Mouse (Mus musculus) brain, adult 10 weeks (tissue): ENCODE results near the gene Slc22a17. TPM values are rescaled to one million over a fixed set of nuclear protein-coding genes. Genes with fewer than 3 reads are reported as not detected.

Experiments
- polyA plus RNA-seq: library from polyadenylated mRNA; stranded (reverse); fragments of 350-450 nt; fragmentation: Illumina TruSeq; extraction: RNeasy Lipid Tissue Mini Kit (QIAGEN cat#74804); gene quantifications from one replicate; pipeline ENCODE4 v1.2.3, GENCODE M21; 2015; ENCODE audit warnings: low read depth, low replicate concordance

Gene Slc22a17
- polyA plus RNA-seq: 521 TPM

DNA sequence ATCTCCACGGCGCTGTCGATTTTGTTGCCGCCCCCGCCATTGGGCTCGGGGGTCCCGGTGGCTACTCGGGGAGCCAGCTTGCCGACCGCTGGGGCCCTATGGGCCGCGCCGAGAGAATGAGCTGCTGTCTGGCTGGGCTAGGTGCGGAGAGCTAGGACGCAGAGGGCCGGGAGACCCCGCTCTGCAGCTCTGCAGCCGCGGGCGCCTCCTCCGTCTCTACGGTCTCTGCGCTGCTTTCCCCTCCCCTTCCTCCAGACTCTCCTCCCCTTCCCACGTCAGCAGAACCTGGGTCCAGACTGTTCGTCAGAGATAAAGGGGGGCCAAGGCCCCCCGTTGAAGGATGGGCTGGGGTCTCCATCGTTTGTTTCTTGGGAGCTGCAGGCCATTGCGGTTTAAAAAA is at the start of gene Slc22a17:
Gene Slc22a17 (minus strand): TSS at position 247 of the 400 bp plus-strand sequence.

DNA sequence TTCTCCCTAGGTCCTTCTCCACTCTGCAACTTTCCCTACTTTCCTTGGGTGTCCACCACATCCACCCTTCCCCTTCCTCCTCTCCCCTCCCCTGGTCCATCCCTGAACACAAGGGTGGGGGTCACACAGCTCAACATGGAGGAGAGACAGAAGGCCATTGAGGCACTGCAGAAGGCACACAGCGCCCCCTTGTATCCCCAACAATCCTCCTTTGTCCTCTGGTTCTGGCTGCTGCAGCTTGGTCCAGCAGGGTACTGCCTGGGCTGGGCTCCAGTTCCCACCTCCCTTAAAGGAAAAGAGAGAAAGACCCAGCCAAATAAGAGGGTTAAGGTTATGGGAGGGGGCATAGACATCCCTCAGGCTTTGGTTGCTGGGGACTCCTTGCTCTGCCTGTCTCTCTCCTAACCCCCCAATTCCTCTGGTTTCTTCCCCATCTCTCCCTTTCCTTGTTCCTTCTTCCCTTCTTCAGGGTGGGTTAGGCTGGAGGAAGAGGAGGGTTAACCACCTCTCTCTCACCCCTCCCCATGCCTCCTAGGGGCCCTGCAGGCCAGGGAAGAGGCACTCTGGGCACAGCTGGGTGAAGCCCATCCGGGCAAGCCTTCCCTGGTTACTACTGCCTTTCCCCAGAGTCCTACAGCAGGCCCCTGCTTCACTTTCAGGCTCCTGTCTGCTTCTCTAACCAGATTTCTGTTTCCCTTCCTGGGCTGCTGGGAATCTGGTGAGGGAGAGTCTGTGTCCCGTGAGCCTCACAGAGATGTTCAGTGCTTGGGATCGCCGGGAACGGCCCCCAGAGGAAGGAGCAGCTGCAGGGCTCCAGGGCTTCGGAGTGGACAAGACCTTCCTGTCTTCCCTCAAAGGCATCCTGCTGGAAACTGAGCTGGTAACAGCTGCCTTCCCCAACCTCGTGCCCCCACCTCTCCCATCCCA is 23.2 kb upstream of the Slc22a17 start, which contains the start of gene Cmtm5:
Gene Cmtm5 (plus strand): TSS at position 358 of the 927 bp plus-strand sequence.

DNA sequence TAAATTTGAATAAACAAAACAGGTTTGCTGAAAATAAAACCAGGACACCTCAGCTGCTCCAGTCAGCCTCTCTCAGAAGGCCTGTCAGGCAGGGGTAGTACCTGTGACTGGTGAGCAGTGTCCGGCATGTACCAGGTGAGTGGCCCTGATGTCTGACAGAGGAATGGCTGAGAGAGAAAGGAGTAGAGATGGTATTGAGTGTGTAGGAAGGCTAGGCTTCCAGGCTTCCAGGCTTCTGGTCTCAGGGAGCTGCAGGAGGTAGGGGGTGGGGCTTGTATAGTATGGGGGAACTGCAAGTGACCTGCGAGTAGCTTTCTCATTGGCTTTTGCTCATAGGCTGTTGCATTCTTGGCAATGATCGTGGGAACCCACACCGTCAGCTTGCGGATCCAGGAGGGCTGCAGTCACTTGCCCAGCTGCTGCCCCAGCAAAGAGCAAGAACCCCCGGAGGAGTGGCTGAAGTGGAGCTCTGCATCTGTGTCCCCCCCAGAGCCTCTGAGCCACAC is 19.8 kb upstream of the Slc22a17 start, which contains the start of gene Il25:
Gene Il25 (plus strand): TSS at position 51 of the 506 bp plus-strand sequence.

GRCm38 (mm10) chr14:54925349-54926342 is 12.7 kb upstream of the Slc22a17 start, which contains the start of gene Efs:
Gene Efs (minus strand): TSS chr14:54926126.

GRCm38 (mm10) chr14:54892200-54892599 is 20.7 kb downstream of the Slc22a17 start, which contains the start of gene Pabpn1:
Gene Pabpn1 (plus strand): TSS chr14:54892500.

DNA sequence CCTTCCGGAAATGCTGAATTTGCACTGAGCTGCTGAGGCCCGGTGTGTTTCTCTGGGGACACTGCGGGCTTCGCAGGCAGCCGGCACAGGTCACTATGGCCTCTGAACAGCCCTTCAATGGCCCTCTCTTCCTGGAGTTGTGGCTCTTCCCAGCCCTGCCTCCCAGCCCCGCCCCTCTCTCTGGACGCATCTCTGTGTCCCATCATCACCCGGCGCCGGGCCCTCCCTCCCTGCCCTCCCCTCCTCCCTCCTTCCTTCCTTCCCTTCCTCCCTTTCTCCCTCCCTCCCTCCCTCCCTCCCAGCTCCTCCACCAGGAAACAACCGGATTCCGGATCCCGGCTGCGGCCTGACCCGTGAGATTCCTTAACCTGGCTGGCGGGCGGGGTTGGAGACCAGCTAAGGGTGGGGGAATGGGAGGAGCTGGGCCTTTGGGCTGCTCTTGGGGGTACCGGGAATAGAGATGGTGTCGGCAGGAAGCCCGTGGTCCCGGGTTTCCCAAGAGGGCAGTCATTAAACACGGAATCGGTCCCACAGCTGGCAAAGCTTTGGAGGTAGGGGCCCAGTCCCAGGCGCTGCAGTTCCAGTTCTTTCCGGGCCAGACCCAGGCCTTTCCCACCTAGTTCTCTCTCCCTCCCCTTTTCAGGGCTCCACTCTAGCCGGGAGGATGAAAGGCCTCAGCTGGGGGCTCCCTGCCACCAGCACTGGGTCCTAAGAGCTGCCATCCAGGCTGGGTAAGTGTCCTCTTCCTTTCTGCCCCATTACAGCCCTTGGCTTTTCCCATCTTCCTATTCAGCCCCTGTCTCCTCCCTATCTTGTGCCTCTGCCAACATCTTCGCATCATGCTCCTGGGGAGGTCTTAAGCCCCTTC is 29.5 kb downstream of the Slc22a17 start, which contains the start of the genes Bcl2l2 and Gm20521:
Gene Bcl2l2 (plus strand): TSS at position 224 of the 868 bp plus-strand sequence.
Gene Gm20521 (plus strand): TSS at position 288 of the 868 bp plus-strand sequence.

GRCm38 (mm10) chr14:54877048-54877715 is 35.8 kb downstream of the Slc22a17 start, which contains the start of gene Ppp1r3e:
Gene Ppp1r3e (minus strand): TSS chr14:54877550.

DNA sequence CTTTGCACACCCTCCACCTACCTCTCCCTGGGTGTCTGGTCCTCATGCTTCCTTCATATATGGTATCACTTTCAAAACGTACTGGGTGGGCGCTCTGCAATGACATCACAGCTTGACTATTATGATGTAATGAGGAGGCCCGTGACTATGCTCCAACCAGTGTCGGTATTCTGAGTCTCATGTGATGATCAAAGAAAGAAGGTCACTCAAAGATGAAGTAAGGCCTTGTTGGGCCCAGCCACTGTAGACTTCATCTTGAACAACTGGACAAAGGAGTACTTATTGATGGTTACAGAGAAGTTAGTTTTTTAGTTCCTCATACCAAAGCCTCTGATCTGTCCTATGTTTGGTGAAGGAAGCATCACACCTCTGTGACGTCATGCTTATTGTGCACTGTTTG is 42.1 kb downstream of the Slc22a17 start, which contains the start of gene Homez:
Gene Homez (minus strand): TSS at position 101 of the 400 bp plus-strand sequence.

Other genes with a start within 250 kb of the Slc22a17 start
- 31.4 TPM for gene 1700123O20Rik, start 226.9 kb downstream of the Slc22a17 start, polyA plus RNA-seq
- gene Acin1, start 226.2 kb downstream of the Slc22a17 start, polyA plus RNA-seq: 136 TPM
- not detected for gene Gm29776, start 214.3 kb downstream of the Slc22a17 start, polyA plus RNA-seq
- gene Cebpe, start 201.0 kb downstream of the Slc22a17 start, polyA plus RNA-seq: not detected
- 35.8 TPM for gene Slc7a8, start 131.2 kb downstream of the Slc22a17 start, polyA plus RNA-seq
- not detected for gene Rnf212b, start 99.0 kb downstream of the Slc22a17 start, polyA plus RNA-seq
- 11.7 TPM for gene Homez, start 42.2 kb downstream of the Slc22a17 start, polyA plus RNA-seq
- 18.4 TPM for gene Ppp1r3e, start 35.6 kb downstream of the Slc22a17 start, polyA plus RNA-seq
- 100 TPM for gene Bcl2l2, start 29.8 kb downstream of the Slc22a17 start, polyA plus RNA-seq
- not detected for gene Gm20521, start 29.7 kb downstream of the Slc22a17 start, polyA plus RNA-seq
- 242 TPM for gene Pabpn1, start 20.6 kb downstream of the Slc22a17 start, polyA plus RNA-seq
- gene Efs, start 13.0 kb upstream of the Slc22a17 start, polyA plus RNA-seq: 10.0 TPM
- not detected for gene Il25, start 19.6 kb upstream of the Slc22a17 start, polyA plus RNA-seq
- 113 TPM for gene Cmtm5, start 23.1 kb upstream of the Slc22a17 start, polyA plus RNA-seq
- 1.4 TPM for gene Myh6, start 53.8 kb upstream of the Slc22a17 start, polyA plus RNA-seq
- gene Gm17428, start 63.8 kb upstream of the Slc22a17 start, polyA plus RNA-seq: not detected
- 17.5 TPM for gene Myh7, start 81.5 kb upstream of the Slc22a17 start, polyA plus RNA-seq
- gene Ngdn, start 102.3 kb upstream of the Slc22a17 start, polyA plus RNA-seq: 34.0 TPM
- 15.5 TPM for gene Zfhx2, start 179.2 kb upstream of the Slc22a17 start, polyA plus RNA-seq
- gene Thtpa, start 181.7 kb upstream of the Slc22a17 start, polyA plus RNA-seq: 28.1 TPM
- 7.5 TPM for gene Ap1g2, start 193.5 kb upstream of the Slc22a17 start, polyA plus RNA-seq
- gene Jph4, start 203.8 kb upstream of the Slc22a17 start, polyA plus RNA-seq: 157 TPM